Mouse (Mus musculus) midbrain, postnatal 0 days (tissue): ENCODE measurements around the gene Ap3b1. TPM values are rescaled to one million over a fixed set of nuclear protein-coding genes. Genes with fewer than 3 reads are reported as not detected.
"Not testable (repeated sequence)": the region's sequence is repeated elsewhere in the genome, so short reads cannot be mapped to it uniquely, and the experiment has no call there.

ENCODE experiments used
- ATAC-seq: fragments of 200-750 bp; cut with Nextera tagmentation; 2 replicates; pipeline ENCODE4 v1.8.0; 2017; ENCODE audit warnings: moderate number of reproducible peaks, mild to moderate bottlenecking, moderate TSS enrichment, moderate library complexity; ENCODE audit not compliant: low FRiP score
- DNase-seq: peaks from one replicate; pipeline ENCODE4 v3.0.0-alpha.2; 2015; ENCODE audit warnings: low spot score
- H3K27ac ChIP-seq: fragments of 300-500 bp; sonication (generic); 2 replicates; pipeline ENCODE4 v1.5.1; 2014; ENCODE audit warnings: low read depth, mild to moderate bottlenecking, low read length, mixed read lengths
- H3K27me3 ChIP-seq: fragments of 300-500 bp; sonication (generic); 2 replicates; pipeline ENCODE4 v1.6.1; 2014; ENCODE audit warnings: low read length, control low read depth, mixed read lengths; ENCODE audit not compliant: insufficient read depth
- H3K36me3 ChIP-seq: fragments of 300-500 bp; sonication (generic); 2 replicates; pipeline ENCODE4 v1.6.1; 2014; ENCODE audit warnings: low read length, control low read depth, mixed read lengths; ENCODE audit not compliant: insufficient read depth
- H3K4me1 ChIP-seq: fragments of 300-500 bp; sonication (generic); 2 replicates; pipeline ENCODE4 v1.6.1; 2014; ENCODE audit warnings: mild to moderate bottlenecking, control low read depth, antibody characterized with exemption, low read length, mixed read lengths; ENCODE audit not compliant: insufficient read depth
- H3K4me2 ChIP-seq: fragments of 300-500 bp; sonication (generic); 2 replicates; pipeline ENCODE4 v1.6.1; 2014; ENCODE audit warnings: low read depth, mild to moderate bottlenecking, low read length, mixed read lengths; ENCODE audit not compliant: poor library complexity, severe bottlenecking
- H3K4me3 ChIP-seq: fragments of 300-500 bp; sonication (generic); 2 replicates; pipeline ENCODE4 v1.5.1; 2014; ENCODE audit warnings: low read depth, mild to moderate bottlenecking, low read length, moderate library complexity
- H3K9ac ChIP-seq: fragments of 300-500 bp; sonication (generic); replicated peaks from 2 replicates; pipeline ENCODE4 v1.6.1; 2014; ENCODE audit warnings: mild to moderate bottlenecking, low read length, moderate library complexity, mixed read lengths; ENCODE audit not compliant: poor library complexity, severe bottlenecking
- H3K9me3 ChIP-seq: fragments of 300-500 bp; sonication (generic); 2 replicates; pipeline ENCODE4 v1.6.1; 2016; ENCODE audit warnings: low read length, control low read depth
- CTCF ChIP-seq: IDR thresholded peaks from 2 replicates; pipeline ENCODE4 v1.5.1; 2016; ENCODE audit warnings: antibody characterized with exemption, mild to moderate bottlenecking
- WGBS: fragments of 180-500 bp; shearing (Covaris S2); extraction: QIAGEN DNeasy Blood & Tissue Kit; methylation state at CpG from one replicate; pipeline ENCODE4 v1.1.7; 2014; 5-methylcytosine and 5-hydroxymethylcytosine counted together
- polyA plus RNA-seq: library from polyadenylated mRNA; unstranded; fragments of >200 nt; fragmentation: Nextera tagmentation; extraction: Ambion mirVana; gene quantifications from 2 replicates; pipeline ENCODE4 v1.2.1, GENCODE M21; 2015
- total RNA-seq: library from RNA; depleted of rRNA; stranded (reverse); fragments of >200 nt; gene quantifications from 2 replicates; pipeline ENCODE4 v1.2.3, GENCODE M21; 2014

Ap3b1 gene
- total and polyA plus RNA-seq, 2 experiments from 2014 or later, result 21.1 to 21.5 TPM

- Histone ChIP-seq H3K27me3 (no peaks in the 10 kb centered on the region), H3K9me3 (no peaks in the 10 kb centered on the region), H3K4me1 (no peaks in the 10 kb centered on the region), H3K36me3 (no peaks in the 10 kb centered on the region), H3K4me2 (no peak overlapping the region), H3K27ac (no peak overlapping the region), H3K4me3 (no peak overlapping the region), H3K9ac (no peak overlapping the region)
- 67% methylated on average over 3 of the region's 3 CpGs for whole genome bisulfite sequencing
- no peak for DNase-seq
- no peak for ATAC-seq
- TF ChIP-seq CTCF, result no peak
Observed at GRCm38 (mm10) chr13:94328063-94328462, 30.7 kb upstream of the Ap3b1 start.

GRCm38 (mm10) chr13:94329005-94329404 lies 29.8 kb upstream of the Ap3b1 start:
- DNase-seq, H3K27ac ChIP-seq, H3K4me2 ChIP-seq, H3K27me3 ChIP-seq, ATAC-seq, H3K4me3 ChIP-seq, H3K36me3 ChIP-seq, H3K9me3 ChIP-seq, H3K4me1 ChIP-seq, H3K9ac ChIP-seq: not testable (repeated sequence)
- WGBS, result 95% methylated on average over 6 of the region's 6 CpGs

GRCm38 (mm10) chr13:94330392-94330979 lies 28.3 kb upstream of the Ap3b1 start:
- no peaks in the 10 kb centered on the region for H3K27me3 ChIP-seq
- no peak overlapping the region for H3K4me2 ChIP-seq
- no peak overlapping the region for H3K9ac ChIP-seq
- ATAC-seq (no peak), DNase-seq (peak; percentile 8)
- H3K27ac ChIP-seq, result peak overlapping the region; percentile 38; the same call in 1 of the 2 replicates
- no peaks in the 10 kb centered on the region for H3K36me3 ChIP-seq
- H3K4me3 ChIP-seq, result no peak overlapping the region
- no peak for TF ChIP-seq CTCF
- no peaks in the 10 kb centered on the region for H3K9me3 ChIP-seq
- 49% methylated on average over 3 of the region's 3 CpGs for WGBS
- no peaks in the 10 kb centered on the region for H3K4me1 ChIP-seq

- H3K4me2 ChIP-seq, result no peak overlapping the region
- no peaks in the 10 kb centered on the region for H3K36me3 ChIP-seq
- no peak overlapping the region for H3K27ac ChIP-seq
- DNase-seq (no peak), ATAC-seq (no peak)
- H3K9ac ChIP-seq, result no peak overlapping the region
- H3K4me3 ChIP-seq, result no peak overlapping the region
- H3K4me1 ChIP-seq, result no peaks in the 10 kb centered on the region
- peak; percentile 63 for TF ChIP-seq CTCF
- H3K9me3 ChIP-seq, result no peaks in the 10 kb centered on the region
- 74% methylated on average over 3 of the region's 3 CpGs for WGBS
- H3K27me3 ChIP-seq, result no peaks in the 10 kb centered on the region
Observed at GRCm38 (mm10) chr13:94338357-94338756, 20.4 kb upstream of the Ap3b1 start.

GRCm38 (mm10) chr13:94343192-94343591 lies 15.6 kb upstream of the Ap3b1 start:
- no peak for DNase-seq
- Histone ChIP-seq H3K4me1 (no peaks in the 10 kb centered on the region), H3K4me2 (no peak overlapping the region), H3K36me3 (no peaks in the 10 kb centered on the region), H3K9ac (no peak overlapping the region), H3K9me3 (no peaks in the 10 kb centered on the region), H3K27ac (no peak overlapping the region), H3K27me3 (no peaks in the 10 kb centered on the region), H3K4me3 (no peak overlapping the region)
- 93% methylated on average over 5 of the region's 5 CpGs for WGBS
- no peak for ATAC-seq
- TF ChIP-seq CTCF, result peak; percentile 2; the same call in 1 of the 2 replicates

- ATAC-seq, H3K4me1 ChIP-seq, H3K4me3 ChIP-seq, H3K27me3 ChIP-seq, DNase-seq, H3K4me2 ChIP-seq, H3K27ac ChIP-seq, H3K9me3 ChIP-seq, H3K36me3 ChIP-seq, H3K9ac ChIP-seq: not testable (repeated sequence)
- WGBS, result 95% methylated on average over 14 of the region's 14 CpGs
Observed at GRCm38 (mm10) chr13:94344600-94344999, 14.2 kb upstream of the Ap3b1 start.
